ENCODE assay signal across 32 mouse cellular contexts in the genomic region with DNA sequence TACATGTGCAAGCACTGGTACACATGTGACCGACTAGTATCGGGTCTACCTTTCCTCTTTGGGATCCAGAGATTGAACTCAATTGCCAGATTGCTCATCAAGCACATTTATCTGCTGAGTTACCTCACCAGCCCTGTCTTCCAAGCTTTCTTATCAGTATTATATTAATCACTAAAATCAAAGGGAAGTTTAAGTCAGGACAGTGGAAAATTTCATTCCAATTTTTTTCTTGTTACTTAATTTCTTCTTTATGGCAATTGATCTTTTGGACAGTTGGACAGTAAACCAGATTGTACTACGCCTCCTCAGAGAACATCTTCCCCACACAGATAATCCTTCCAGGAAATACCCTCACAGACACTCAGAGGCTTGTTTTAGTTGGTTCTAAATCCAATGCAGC. TPM values are rescaled to one million over a fixed set of nuclear protein-coding genes. Genes with fewer than 3 reads are reported as not detected.
"Had no signal": no experiment of that assay in that cellular context is flagged by ENCODE, and none has a peak within 500 bp of the region (broad histone marks: within the 10 kb centered on the region; RNA-seq: fewer than 3 reads in every experiment).

No protein-coding gene starts in this region.

- H3K9me3 ChIP-seq: limb, embryonic 10.5 days; limb, embryonic 12.5 days; limb, embryonic 13.5 days; limb, embryonic 15.5 days; liver, embryonic 12.5 days; liver, embryonic 13.5 days; liver, embryonic 15.5 days; lung, embryonic 15.5 days; megakaryocyte, embryonic 14.5 days; midbrain, embryonic 12.5 days; midbrain, embryonic 13.5 days; midbrain, embryonic 15.5 days; neural tube, embryonic 12.5 days had no signal

- H3K4me3 ChIP-seq: left cerebral cortex, adult 2 months; limb, embryonic 10.5 days; limb, embryonic 12.5 days; limb, embryonic 13.5 days; limb, embryonic 15.5 days; liver, embryonic 12.5 days; liver, embryonic 13.5 days; liver, embryonic 15.5 days; lung, embryonic 15.5 days; megakaryocyte, embryonic 14.5 days; midbrain, embryonic 12.5 days; midbrain, embryonic 13.5 days; midbrain, embryonic 15.5 days; myocyte; neural tube, embryonic 12.5 days had no signal

- H3K4me1 ChIP-seq: limb, embryonic 12.5 days; liver, embryonic 12.5 days; liver, embryonic 13.5 days; liver, embryonic 15.5 days; midbrain, embryonic 15.5 days; neural tube, embryonic 12.5 days had no signal

- H3K9ac ChIP-seq: limb, embryonic 12.5 days; limb, embryonic 13.5 days; limb, embryonic 15.5 days; liver, embryonic 12.5 days; liver, embryonic 13.5 days; liver, embryonic 14.5 days; liver, embryonic 15.5 days; liver, postnatal 0 days; lung, embryonic 14.5 days; lung, embryonic 15.5 days; midbrain, embryonic 12.5 days; midbrain, embryonic 13.5 days; midbrain, embryonic 15.5 days; neural tube, embryonic 12.5 days had no signal

- H3K4me2 ChIP-seq: limb, embryonic 12.5 days; limb, embryonic 13.5 days; limb, embryonic 15.5 days; liver, embryonic 11.5 days; liver, embryonic 12.5 days; liver, embryonic 13.5 days; liver, embryonic 15.5 days; lung, embryonic 14.5 days; lung, embryonic 15.5 days; midbrain, embryonic 12.5 days; midbrain, embryonic 13.5 days; midbrain, embryonic 15.5 days; neural tube, embryonic 12.5 days had no signal

- H3K27ac ChIP-seq: left cerebral cortex, adult 2 months; limb, embryonic 10.5 days; limb, embryonic 12.5 days; limb, embryonic 13.5 days; limb, embryonic 15.5 days; liver, embryonic 12.5 days; liver, embryonic 13.5 days; liver, embryonic 14.5 days; liver, embryonic 15.5 days; lung, embryonic 15.5 days; macrophage; midbrain, embryonic 12.5 days; midbrain, embryonic 13.5 days; midbrain, embryonic 15.5 days; neural tube, embryonic 12.5 days had no signal

- H3K27me3 ChIP-seq: limb, embryonic 12.5 days; limb, embryonic 13.5 days; limb, embryonic 15.5 days; liver, embryonic 12.5 days; liver, embryonic 13.5 days; liver, embryonic 15.5 days; lung, embryonic 15.5 days; megakaryocyte, embryonic 14.5 days; midbrain, embryonic 12.5 days; midbrain, embryonic 13.5 days; midbrain, embryonic 15.5 days; neural tube, embryonic 12.5 days had no signal

- ATAC-seq: liver, embryonic 12.5 days; liver, postnatal 0 days; lung, postnatal 0 days; midbrain, embryonic 13.5 days; midbrain, embryonic 15.5 days; midbrain, embryonic 16.5 days had no signal

- H3K36me3 ChIP-seq: limb, embryonic 10.5 days; limb, embryonic 12.5 days; limb, embryonic 13.5 days; limb, embryonic 15.5 days; liver, embryonic 12.5 days; liver, embryonic 13.5 days; liver, embryonic 15.5 days; lung, embryonic 15.5 days; midbrain, embryonic 12.5 days; midbrain, embryonic 13.5 days; midbrain, embryonic 15.5 days; neural tube, embryonic 12.5 days had no signal

- DNase-seq: left cerebral cortex, postnatal 4 days; liver; liver, embryonic 13.5 days; liver, postnatal 0 days; lung, adult 18-20 months; lung, adult 2 months; lung, embryonic 14.5 days; lung, postnatal 10 days; lung, postnatal 14 days; lung, postnatal 36 days; lung, postnatal 4 days; midbrain, embryonic 14.5 days had no signal

RNA-seq across cellular contexts. Expression of gene Prdm5, which starts 18.7 kb away (rescaled TPM):
- polyA plus RNA-seq: liver, adult 2 months had no signal
